Mouse (Mus musculus) layer of hippocampus, postnatal 10 days (tissue): ENCODE results near the gene Itgal. TPM values are rescaled to one million over a fixed set of nuclear protein-coding genes. Genes with fewer than 3 reads are reported as not detected.

Experiments used
- DNase-seq, 2 experiments: peaks; one replicate each; pipeline ENCODE4 v3.0.0; 2021; ENCODE audit warnings: low spot score in 2 of 2
- total RNA-seq, 2 experiments: library from RNA; stranded (reverse); gene quantifications; 2 replicates each; pipeline ENCODE4 v1.2.3; 2021

The Itgal gene
- total RNA-seq, 2 experiments from 2014 or later, result 0.51 to 0.89 TPM

- DNase-seq, result peak; percentile 88 to 94
These were observed 79.5 kb downstream of the Itgal start, which contains the start of gene Zfp747 for GRCm38 (mm10) chr7:127375271-127376245. Zfp747 (minus strand) TSS chr7:127376050.

- DNase-seq, result no peak
These were observed 82.4 kb downstream of the Itgal start for GRCm38 (mm10) chr7:127378310-127378921.

Other genes with a start within 250 kb of the Itgal start
- not detected for gene Zg16, start 208.9 kb upstream of the Itgal start, total RNA-seq
- 1 to 10 TPM; 1.3 to 1.4 TPM for gene AI467606, start 204.9 kb upstream of the Itgal start, total RNA-seq
- gene Qprt, start 174.0 kb upstream of the Itgal start, total RNA-seq, result under 1 TPM; 0.20 to 0.57 TPM
- under 1 TPM; 0.33 to 0.55 TPM for gene Spn, start 158.4 kb upstream of the Itgal start, total RNA-seq
- 10 to 100 TPM; 70.5 to 75.5 TPM for gene Cd2bp2, start 100.2 kb upstream of the Itgal start, total RNA-seq
- 10 to 100 TPM; 84.6 to 95.4 TPM for gene Tbc1d10b, start 87.8 kb upstream of the Itgal start, total RNA-seq
- gene Mylpf, start 87.4 kb upstream of the Itgal start, total RNA-seq, result 1 to 10 TPM; 1.3 to 3.3 TPM
- 10 to 100 TPM; 19.3 to 19.6 TPM for gene Zfp553, start 63.2 kb upstream of the Itgal start, total RNA-seq
- 1 to 10 TPM; 5.5 to 5.9 TPM for gene Sept1, start 63.1 kb upstream of the Itgal start, total RNA-seq
- gene Zfp771, start 52.0 kb upstream of the Itgal start, total RNA-seq, result 10 to 100 TPM; 56.7 to 67.0 TPM
- 10 to 100 TPM; 36.0 to 37.1 TPM for gene Dctpp1, start 35.6 kb upstream of the Itgal start, total RNA-seq
- gene Sephs2, start 22.2 kb upstream of the Itgal start, total RNA-seq, result 10 to 100 TPM; 45.7 to 49.4 TPM
- gene Zfp768, start 49.3 kb downstream of the Itgal start, total RNA-seq, result 10 to 100 TPM; 11.9 to 13.5 TPM
- 1 to 10 TPM; 7.3 to 7.5 TPM for gene Zfp747, start 79.8 kb downstream of the Itgal start, total RNA-seq
- 1 to 10 TPM; 3.3 TPM for gene 9130019O22Rik, start 90.9 kb downstream of the Itgal start, total RNA-seq
- 1 to 10 TPM; 5.4 to 6.4 TPM for gene E430018J23Rik, start 97.4 kb downstream of the Itgal start, total RNA-seq
- 1 to 10 TPM; 4.1 to 4.4 TPM for gene Zfp764, start 110.6 kb downstream of the Itgal start, total RNA-seq
- gene Zfp688, start 125.8 kb downstream of the Itgal start, total RNA-seq, result 10 to 100 TPM; 10.0 to 11.7 TPM
- 1 to 10 TPM; 7.5 to 7.7 TPM for gene Zfp689, start 152.9 kb downstream of the Itgal start, total RNA-seq
- gene Prr14, start 163.4 kb downstream of the Itgal start, total RNA-seq, result 10 to 100 TPM; 31.6 to 34.8 TPM
- 10 to 100 TPM; 60.0 to 63.1 TPM for gene Fbrs, start 182.9 kb downstream of the Itgal start, total RNA-seq
- gene Srcap, start 215.7 kb downstream of the Itgal start, total RNA-seq, result 100 to 1,000 TPM; 109 to 111 TPM
- 10 to 100 TPM; 11.2 to 19.2 TPM for gene Gm42715, start 223.3 kb downstream of the Itgal start, total RNA-seq